Mouse (Mus musculus): Measurements from ENCODE around the gene Wdr13. TPM values are rescaled to one million over a fixed set of nuclear protein-coding genes. Genes with fewer than 3 reads are reported as not detected.
"Not testable (repeated sequence)": the region's sequence is repeated elsewhere in the genome, so short reads cannot be mapped to it uniquely, and the experiment has no call there.

Gene Wdr13
- total RNA-seq, 1 experiment from 2014 or later: 56.3 TPM

GRCm38 (mm10) chrX:8123821-8124470, 8.7 kb downstream of the Wdr13 start:
- ATAC-seq (ENCODE audit: extremely low read depth, insufficient number of reproducible peaks, low FRiP score, poor library complexity, severe bottlenecking): no peak

- no peak for ATAC-seq (ENCODE audit: extremely low read depth, insufficient number of reproducible peaks, low FRiP score, poor library complexity, severe bottlenecking)
Measured at GRCm38 (mm10) chrX:8117264-8117663, 15.4 kb downstream of the Wdr13 start.

- no peak for ATAC-seq (ENCODE audit: extremely low read depth, insufficient number of reproducible peaks, low FRiP score, poor library complexity, severe bottlenecking)
Measured at GRCm38 (mm10) chrX:8115275-8115674, 17.4 kb downstream of the Wdr13 start.

GRCm38 (mm10) chrX:8105019-8105418, 27.7 kb downstream of the Wdr13 start:
- no peak for ATAC-seq (ENCODE audit: extremely low read depth, insufficient number of reproducible peaks, low FRiP score, poor library complexity, severe bottlenecking)

GRCm38 (mm10) chrX:8102213-8102668, 30.5 kb downstream of the Wdr13 start:
- no peak for ATAC-seq (ENCODE audit: extremely low read depth, insufficient number of reproducible peaks, low FRiP score, poor library complexity, severe bottlenecking)

- ATAC-seq (ENCODE audit: extremely low read depth, insufficient number of reproducible peaks, low FRiP score, poor library complexity, severe bottlenecking): no peak
Measured at GRCm38 (mm10) chrX:8101017-8101416, 31.7 kb downstream of the Wdr13 start.

- no peak for ATAC-seq (ENCODE audit: extremely low read depth, insufficient number of reproducible peaks, low FRiP score, poor library complexity, severe bottlenecking)
Measured at GRCm38 (mm10) chrX:8099435-8099834, 33.3 kb downstream of the Wdr13 start.

GRCm38 (mm10) chrX:8096787-8097242, 35.9 kb downstream of the Wdr13 start:
- peak; percentile 99 for ATAC-seq (ENCODE audit: extremely low read depth, insufficient number of reproducible peaks, low FRiP score, poor library complexity, severe bottlenecking)

GRCm38 (mm10) chrX:8096068-8096786, 36.5 kb downstream of the Wdr13 start:
- ATAC-seq (ENCODE audit: extremely low read depth, insufficient number of reproducible peaks, low FRiP score, poor library complexity, severe bottlenecking): peak; percentile 59

- ATAC-seq (ENCODE audit: extremely low read depth, insufficient number of reproducible peaks, low FRiP score, poor library complexity, severe bottlenecking): no peak
Measured at GRCm38 (mm10) chrX:8095546-8095945, 37.1 kb downstream of the Wdr13 start.

- not testable (repeated sequence) for ATAC-seq (ENCODE audit: extremely low read depth, insufficient number of reproducible peaks, low FRiP score, poor library complexity, severe bottlenecking)
Measured at GRCm38 (mm10) chrX:8090954-8091347, 41.7 kb downstream of the Wdr13 start.

- ATAC-seq (ENCODE audit: extremely low read depth, insufficient number of reproducible peaks, low FRiP score, poor library complexity, severe bottlenecking): peak; percentile 96
Measured at GRCm38 (mm10) chrX:8090346-8090953, 42.2 kb downstream of the Wdr13 start, which contains the start of gene Was. Gene Was, minus strand, starts transcription at chrX:8090498.

GRCm38 (mm10) chrX:8089746-8090145, 42.9 kb downstream of the Wdr13 start:
- no peak for ATAC-seq (ENCODE audit: extremely low read depth, insufficient number of reproducible peaks, low FRiP score, poor library complexity, severe bottlenecking)

- ATAC-seq (ENCODE audit: extremely low read depth, insufficient number of reproducible peaks, low FRiP score, poor library complexity, severe bottlenecking): no peak
Measured at GRCm38 (mm10) chrX:8085611-8086010, 47.1 kb downstream of the Wdr13 start.

- no peak for ATAC-seq (ENCODE audit: extremely low read depth, insufficient number of reproducible peaks, low FRiP score, poor library complexity, severe bottlenecking)
Measured at GRCm38 (mm10) chrX:8084771-8085259, 47.9 kb downstream of the Wdr13 start.

- ATAC-seq (ENCODE audit: extremely low read depth, insufficient number of reproducible peaks, low FRiP score, poor library complexity, severe bottlenecking): no peak
Measured at GRCm38 (mm10) chrX:8075104-8075503, 57.6 kb downstream of the Wdr13 start.

GRCm38 (mm10) chrX:8074430-8075014, 58.2 kb downstream of the Wdr13 start, which contains the start of gene Suv39h1:
Gene Suv39h1, minus strand, starts transcription at chrX:8074760.
- ATAC-seq (ENCODE audit: extremely low read depth, insufficient number of reproducible peaks, low FRiP score, poor library complexity, severe bottlenecking): peak; percentile 98

GRCm38 (mm10) chrX:8073881-8074429, 58.7 kb downstream of the Wdr13 start:
- no peak for ATAC-seq (ENCODE audit: extremely low read depth, insufficient number of reproducible peaks, low FRiP score, poor library complexity, severe bottlenecking)

Data from neutrophil, adult 5-6 weeks (primary cell).